Mouse (Mus musculus): ENCODE data around the gene Lenep. TPM values are rescaled to one million over a fixed set of nuclear protein-coding genes. Genes with fewer than 3 reads are reported as not detected.

The Lenep gene
- total and polyA plus RNA-seq, 3 experiments = not detected

- no peak overlapping the region for H3K27ac ChIP-seq (ENCODE audit: control insufficient read depth, low read depth, low read length)
- 0 out of 4 replicates have a peak overlapping the region, but pooled peaks of 1 of the 2 experiments have one; percentile 12 for H3K4me3 ChIP-seq (ENCODE audit: control insufficient read depth in 1 of 2, insufficient read depth in 1 of 2, low read depth in 2 of 2, low read length in 2 of 2)
- no peaks in the 10 kb centered on the region for H3K9me3 ChIP-seq (replicated peaks; ENCODE audit: insufficient read depth, low read length)
- peak; percentile 83 for DNase-seq (ENCODE audit: low read depth, low spot score)
- peaks cover 27 to 57% of the 10 kb centered on the region in 2 experiments for H3K4me1 ChIP-seq (ENCODE audit: control insufficient read depth in 1 of 2, insufficient read depth in 2 of 2, low read length in 2 of 2)
- H3K79me2 ChIP-seq (ENCODE audit: control insufficient read depth, insufficient read depth, low read length, poor library complexity) = peaks cover 42% of the 10 kb centered on the region
- peak overlapping the region; percentile 3; the same call in 1 of the 2 replicates for H3K9ac ChIP-seq (ENCODE audit: control insufficient read depth, low read depth, low read length, poor library complexity, severe bottlenecking)
- TF ChIP-seq HCFC1 (IDR thresholded peaks at IDR 0.05; ENCODE audit: low read depth, low read length) = 0 out of 2 replicates have a peak, but pooled peaks have one; percentile 28
- TF ChIP-seq USF2 (IDR thresholded peaks at IDR 0.05; ENCODE audit: borderline replicate concordance in 1 of 2, insufficient read depth in 1 of 2, low read depth in 1 of 2, low read length in 2 of 2) = no peak
- peak; percentile 47; the same call in 1 of the 2 replicates for TF ChIP-seq SIN3A (IDR thresholded peaks at IDR 0.05; ENCODE audit: low read length)
- no peaks in the 10 kb centered on the region for H3K27me3 ChIP-seq (ENCODE audit: control insufficient read depth in 1 of 2, insufficient read depth in 2 of 2, low read length in 2 of 2)
- H3K36me3 ChIP-seq (ENCODE audit: control insufficient read depth in 1 of 2, insufficient read depth in 2 of 2, low read length in 2 of 2) = peaks cover 12 to 57% of the 10 kb centered on the region in 2 experiments
Measured at GRCm38 (mm10) chr3:89421002-89421774, 18.6 kb upstream of the Lenep start.

- Histone ChIP-seq H3K9ac (ENCODE audit: control insufficient read depth, low read depth, low read length, poor library complexity, severe bottlenecking) (no peak overlapping the region), H3K4me1 (ENCODE audit: control insufficient read depth in 1 of 2, insufficient read depth in 2 of 2, low read length in 2 of 2) (peaks cover 27 to 57% of the 10 kb centered on the region in 2 experiments), H3K79me2 (ENCODE audit: control insufficient read depth, insufficient read depth, low read length, poor library complexity) (peaks cover 48% of the 10 kb centered on the region), H3K9me3 (replicated peaks; ENCODE audit: insufficient read depth, low read length) (no peaks in the 10 kb centered on the region), H3K27ac (ENCODE audit: control insufficient read depth, low read depth, low read length) (no peak overlapping the region), H3K4me3 (ENCODE audit: control insufficient read depth in 1 of 2, insufficient read depth in 1 of 2, low read depth in 2 of 2, low read length in 2 of 2) (no peak overlapping the region), H3K36me3 (ENCODE audit: control insufficient read depth in 1 of 2, insufficient read depth in 2 of 2, low read length in 2 of 2) (peaks cover 12 to 57% of the 10 kb centered on the region in 2 experiments), H3K27me3 (ENCODE audit: control insufficient read depth in 1 of 2, insufficient read depth in 2 of 2, low read length in 2 of 2) (no peaks in the 10 kb centered on the region)
- no peak for TF ChIP-seq ZKSCAN1 (IDR thresholded peaks at IDR 0.05; ENCODE audit: low read depth, low read length)
- TF ChIP-seq ZNF384 (IDR thresholded peaks at IDR 0.05; ENCODE audit: low read depth, low read length) = peak; percentile 50; the same call in 1 of the 2 replicates
- DNase-seq (ENCODE audit: low read depth, low spot score) = no peak
Measured at GRCm38 (mm10) chr3:89420421-89420820, 17.8 kb upstream of the Lenep start.

- no peak overlapping the region for H3K27ac ChIP-seq (ENCODE audit: control insufficient read depth, low read depth, low read length)
- peaks cover 27 to 57% of the 10 kb centered on the region in 2 experiments for H3K4me1 ChIP-seq (ENCODE audit: control insufficient read depth in 1 of 2, insufficient read depth in 2 of 2, low read length in 2 of 2)
- peak overlapping the region in 1 of 2 experiments; percentile 82; a peak in 1 of 4 replicates for H3K4me3 ChIP-seq (ENCODE audit: control insufficient read depth in 1 of 2, insufficient read depth in 1 of 2, low read depth in 2 of 2, low read length in 2 of 2)
- H3K9me3 ChIP-seq (replicated peaks; ENCODE audit: insufficient read depth, low read length) = no peaks in the 10 kb centered on the region
- peaks cover 48% of the 10 kb centered on the region for H3K79me2 ChIP-seq (ENCODE audit: control insufficient read depth, insufficient read depth, low read length, poor library complexity)
- H3K36me3 ChIP-seq (ENCODE audit: control insufficient read depth in 1 of 2, insufficient read depth in 2 of 2, low read length in 2 of 2) = peaks cover 13 to 56% of the 10 kb centered on the region in 2 experiments
- peak overlapping the region; percentile 76; the same call in 1 of the 2 replicates for H3K9ac ChIP-seq (ENCODE audit: control insufficient read depth, low read depth, low read length, poor library complexity, severe bottlenecking)
- H3K27me3 ChIP-seq (ENCODE audit: control insufficient read depth in 1 of 2, insufficient read depth in 2 of 2, low read length in 2 of 2) = no peaks in the 10 kb centered on the region
- TF ChIP-seq GATA1 (IDR thresholded peaks at IDR 0.05; ENCODE audit: low read depth, low read length) (no peak), BHLHE40 (IDR thresholded peaks at IDR 0.05; ENCODE audit: borderline replicate concordance, low read depth, low read length) (no peak), POLR2AphosphoS2 (IDR thresholded peaks at IDR 0.05; ENCODE audit: low read length) (no peak), HCFC1 (IDR thresholded peaks at IDR 0.05; ENCODE audit: low read depth, low read length) (no peak), CHD2 (IDR thresholded peaks at IDR 0.05; ENCODE audit: low read length) (no peak), ZMIZ1 (IDR thresholded peaks at IDR 0.05; ENCODE audit: low read depth, low read length) (no peak), EP300 (IDR thresholded peaks at IDR 0.05; ENCODE audit: low read depth in 1 of 2, low read length in 2 of 2) (no peak), RAD21 (IDR thresholded peaks at IDR 0.05; ENCODE audit: low read depth, low read length) (no peak), MAZ (IDR thresholded peaks at IDR 0.05; ENCODE audit: low read depth, low read length) (no peak), TCF12 (IDR thresholded peaks at IDR 0.05; ENCODE audit: low read depth, low read length) (no peak), UBTF (IDR thresholded peaks at IDR 0.05; ENCODE audit: borderline replicate concordance, insufficient read depth, low read depth, low read length) (no peak), ELF1 (IDR thresholded peaks at IDR 0.05; ENCODE audit: low read depth, low read length) (no peak), ZNF384 (IDR thresholded peaks at IDR 0.05; ENCODE audit: low read depth, low read length) (no peak; the same call in 1 of the 2 replicates), POLR2AphosphoS5 (IDR thresholded peaks at IDR 0.05; ENCODE audit: borderline replicate concordance, low read depth, low read length) (no peak), ETS1 (IDR thresholded peaks at IDR 0.05; ENCODE audit: low read depth, low read length) (no peak), USF2 (IDR thresholded peaks at IDR 0.05; ENCODE audit: borderline replicate concordance in 1 of 2, insufficient read depth in 1 of 2, low read depth in 1 of 2, low read length in 2 of 2) (no peak), SMC3 (IDR thresholded peaks at IDR 0.05; ENCODE audit: low read depth, low read length) (no peak), NRF1 (IDR thresholded peaks at IDR 0.05; ENCODE audit: insufficient read depth, low read depth, low read length, poor library complexity, severe bottlenecking) (no peak)
- DNase-seq (ENCODE audit: low read depth, low spot score) = no peak
Measured at GRCm38 (mm10) chr3:89419981-89420380, 17.4 kb upstream of the Lenep start.
